Mouse (Mus musculus) hindbrain, embryonic 16.5 days (tissue): ENCODE results near the gene Gm49510. TPM values are rescaled to one million over a fixed set of nuclear protein-coding genes. Genes with fewer than 3 reads are reported as not detected.

Source experiments
- ATAC-seq: fragments of 200-750 bp; cut with Nextera tagmentation; 2 replicates; pipeline ENCODE4 v1.8.0; 2017; ENCODE audit warnings: moderate TSS enrichment, moderate library complexity
- H3K27ac ChIP-seq: fragments of 300-500 bp; sonication (generic); 2 replicates; pipeline ENCODE4 v1.5.1; 2014; ENCODE audit warnings: low read depth, mild to moderate bottlenecking, control low read depth, low read length, moderate library complexity
- H3K27me3 ChIP-seq: fragments of 300-500 bp; sonication (generic); replicated peaks from 2 replicates; pipeline ENCODE4 v1.6.1; 2014; ENCODE audit warnings: low read length; ENCODE audit not compliant: control insufficient read depth, insufficient read depth
- H3K36me3 ChIP-seq: fragments of 300-500 bp; sonication (generic); 2 replicates; pipeline ENCODE4 v1.6.1; 2014; ENCODE audit warnings: mild to moderate bottlenecking, low read length, moderate library complexity, mixed read lengths; ENCODE audit not compliant: control insufficient read depth, insufficient read depth
- H3K4me1 ChIP-seq: fragments of 300-500 bp; sonication (generic); 2 replicates; pipeline ENCODE4 v1.6.1; 2014; ENCODE audit warnings: low read depth, low read length; ENCODE audit not compliant: control insufficient read depth, insufficient read depth
- H3K4me2 ChIP-seq: fragments of 300-500 bp; sonication (generic); 2 replicates; pipeline ENCODE4 v1.6.1; 2014; ENCODE audit warnings: mild to moderate bottlenecking, low read length, control low read depth, moderate library complexity
- H3K4me3 ChIP-seq: fragments of 300-500 bp; sonication (generic); 2 replicates; pipeline ENCODE4 v1.5.1; 2014; ENCODE audit warnings: mild to moderate bottlenecking, low read length, control low read depth, moderate library complexity
- H3K9ac ChIP-seq: fragments of 300-500 bp; sonication (generic); 2 replicates; pipeline ENCODE4 v1.6.1; 2014; ENCODE audit warnings: low read depth, mild to moderate bottlenecking, control low read depth, low read length, moderate library complexity
- H3K9me3 ChIP-seq: fragments of 300-500 bp; sonication (generic); 2 replicates; pipeline ENCODE4 v1.6.1; 2014; ENCODE audit warnings: mild to moderate bottlenecking, low read length, moderate library complexity; ENCODE audit not compliant: control insufficient read depth
- WGBS: fragments of 180-500 bp; shearing (Covaris S2); extraction: QIAGEN DNeasy Blood & Tissue Kit; methylation state at CpG from one replicate; pipeline ENCODE4 v1.1.7; 2014; 5-methylcytosine and 5-hydroxymethylcytosine counted together
- polyA plus RNA-seq: library from polyadenylated mRNA; unstranded; fragments of >200 nt; fragmentation: Nextera tagmentation; extraction: Ambion mirVana; gene quantifications from 2 replicates; pipeline ENCODE4 v1.2.1, GENCODE M21; 2015

Gm49510 gene
- polyA plus RNA-seq, 1 experiment from 2014 or later: not detected

DNA sequence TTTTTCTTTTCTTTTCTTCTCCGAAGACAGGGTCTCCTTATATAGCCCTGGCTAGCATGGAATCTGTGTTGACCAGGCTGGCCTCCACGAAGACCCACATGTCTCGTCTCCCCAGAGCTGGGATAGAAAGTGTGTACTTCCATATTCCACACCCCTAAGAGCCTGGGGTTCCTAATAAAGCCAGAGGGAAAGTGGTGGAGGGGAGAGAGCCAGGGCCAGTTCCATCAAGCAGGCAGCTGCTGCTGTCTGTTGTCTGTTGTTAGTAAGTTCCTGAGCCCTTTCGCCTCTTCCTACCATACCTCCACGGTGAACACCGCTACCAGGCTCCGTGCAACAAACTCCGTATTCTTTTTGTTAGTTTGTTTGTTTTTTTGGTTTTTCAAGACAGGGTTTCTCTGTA, 29.1 kb downstream of the Gm49510 start:
- peak overlapping the region; percentile 9; the same call in 1 of the 2 replicates for H3K9ac ChIP-seq
- H3K9me3 ChIP-seq: no peaks in the 10 kb centered on the region
- peaks cover 6% of the 10 kb centered on the region for H3K27me3 ChIP-seq
- 49% methylated on average over 8 of the region's 8 CpGs for WGBS
- no peak overlapping the region for H3K4me3 ChIP-seq
- H3K4me2 ChIP-seq: peak overlapping the region; percentile 69
- H3K36me3 ChIP-seq: no peaks in the 10 kb centered on the region
- H3K4me1 ChIP-seq: peaks cover 19% of the 10 kb centered on the region
- ATAC-seq: no peak
- no peak overlapping the region for H3K27ac ChIP-seq

DNA sequence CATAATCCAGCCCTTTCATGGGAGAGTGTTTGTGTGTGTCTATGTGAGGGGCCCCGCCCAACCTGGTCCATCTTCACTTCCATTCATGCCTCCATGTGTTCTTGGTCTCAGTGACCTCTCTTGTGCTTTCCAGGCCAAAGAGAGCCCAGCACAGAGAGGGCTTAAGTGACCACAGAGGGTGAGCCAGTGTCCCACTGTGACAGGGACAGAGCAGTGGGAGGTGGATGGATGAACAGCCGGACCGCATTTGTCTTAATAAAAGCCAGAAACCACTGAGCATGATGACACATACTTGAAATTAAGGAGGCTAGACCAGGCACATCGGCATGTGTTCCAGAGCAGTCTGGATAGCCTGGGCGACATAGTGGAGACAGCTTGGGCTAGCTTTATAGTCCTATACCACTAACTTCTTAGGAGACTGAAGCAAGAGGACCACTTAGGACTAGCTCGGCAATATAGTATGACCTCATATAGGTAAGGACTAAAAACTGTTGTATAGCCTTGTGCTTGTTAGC, 30.8 kb downstream of the Gm49510 start:
- no peak overlapping the region for H3K4me3 ChIP-seq
- WGBS: 93% methylated on average over 6 of the region's 6 CpGs
- no peak overlapping the region for H3K27ac ChIP-seq
- ATAC-seq: no peak
- H3K36me3 ChIP-seq: no peaks in the 10 kb centered on the region
- no peak overlapping the region for H3K4me2 ChIP-seq
- H3K9ac ChIP-seq: no peak overlapping the region
- peaks cover 19% of the 10 kb centered on the region for H3K4me1 ChIP-seq
- H3K27me3 ChIP-seq: peaks cover 6% of the 10 kb centered on the region
- H3K9me3 ChIP-seq: no peaks in the 10 kb centered on the region

DNA sequence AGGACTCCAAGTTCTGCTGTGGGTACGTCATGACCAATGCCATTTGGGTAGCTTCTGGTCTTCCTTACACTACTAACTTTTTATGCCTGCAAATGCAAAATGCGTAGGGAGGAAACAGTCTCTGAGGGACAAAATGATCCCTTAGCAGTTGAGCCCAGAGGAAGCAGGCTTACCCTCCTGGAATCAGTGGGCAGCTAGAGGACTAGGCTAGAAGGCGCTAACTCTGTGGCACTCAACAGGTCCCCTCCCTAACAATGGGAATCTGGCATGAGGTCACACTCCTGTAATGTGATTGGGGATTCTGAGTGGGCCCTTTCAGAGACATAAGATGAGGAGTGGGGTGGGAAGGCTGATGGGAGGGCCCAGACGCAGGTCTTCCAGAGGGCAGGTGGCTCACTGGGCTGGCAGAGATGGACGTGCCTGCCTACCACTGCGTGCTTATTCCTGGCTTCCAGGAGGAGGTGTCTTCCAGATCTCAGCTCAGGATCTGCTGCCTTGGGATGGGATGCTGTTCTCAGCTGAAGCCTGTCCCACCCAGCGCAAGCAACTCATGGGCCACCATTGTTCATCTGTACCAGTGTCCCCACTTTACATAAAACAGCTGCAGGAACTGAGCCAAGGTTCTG, 31.4 kb downstream of the Gm49510 start:
- H3K9ac ChIP-seq: no peak overlapping the region
- 86% methylated on average over 7 of the region's 7 CpGs for WGBS
- no peak overlapping the region for H3K4me2 ChIP-seq
- no peak overlapping the region for H3K4me3 ChIP-seq
- H3K4me1 ChIP-seq: peaks cover 22% of the 10 kb centered on the region
- H3K27me3 ChIP-seq: peaks cover 6% of the 10 kb centered on the region
- no peaks in the 10 kb centered on the region for H3K36me3 ChIP-seq
- no peak overlapping the region for H3K27ac ChIP-seq
- ATAC-seq: no peak
- H3K9me3 ChIP-seq: no peaks in the 10 kb centered on the region

DNA sequence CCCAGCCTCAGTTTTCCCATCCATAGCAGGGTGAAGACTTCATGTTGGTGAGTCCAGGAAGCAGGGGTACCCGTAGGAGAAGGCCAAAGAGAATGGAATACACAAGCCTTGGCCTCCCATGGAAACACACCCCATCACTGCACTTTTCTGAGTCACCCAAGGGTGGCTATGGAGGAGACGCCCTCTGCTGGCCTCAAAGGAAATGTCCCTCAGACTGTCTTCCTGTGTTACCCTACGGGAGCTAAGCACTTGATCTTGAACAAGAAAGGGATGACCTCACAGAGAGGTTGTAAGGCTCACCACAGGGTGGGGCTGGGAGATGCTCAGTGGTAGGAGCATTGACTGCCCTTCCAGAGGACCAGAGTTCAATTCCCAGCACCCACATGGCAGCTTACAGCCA, 32.1 kb downstream of the Gm49510 start:
- peaks cover 6% of the 10 kb centered on the region for H3K27me3 ChIP-seq
- H3K4me3 ChIP-seq: no peak overlapping the region
- H3K4me1 ChIP-seq: peaks cover 20% of the 10 kb centered on the region
- H3K36me3 ChIP-seq: no peaks in the 10 kb centered on the region
- no peaks in the 10 kb centered on the region for H3K9me3 ChIP-seq
- no peak overlapping the region for H3K27ac ChIP-seq
- no peak overlapping the region for H3K9ac ChIP-seq
- ATAC-seq: no peak
- H3K4me2 ChIP-seq: no peak overlapping the region
- WGBS: 32% methylated on average over 3 of the region's 3 CpGs

DNA sequence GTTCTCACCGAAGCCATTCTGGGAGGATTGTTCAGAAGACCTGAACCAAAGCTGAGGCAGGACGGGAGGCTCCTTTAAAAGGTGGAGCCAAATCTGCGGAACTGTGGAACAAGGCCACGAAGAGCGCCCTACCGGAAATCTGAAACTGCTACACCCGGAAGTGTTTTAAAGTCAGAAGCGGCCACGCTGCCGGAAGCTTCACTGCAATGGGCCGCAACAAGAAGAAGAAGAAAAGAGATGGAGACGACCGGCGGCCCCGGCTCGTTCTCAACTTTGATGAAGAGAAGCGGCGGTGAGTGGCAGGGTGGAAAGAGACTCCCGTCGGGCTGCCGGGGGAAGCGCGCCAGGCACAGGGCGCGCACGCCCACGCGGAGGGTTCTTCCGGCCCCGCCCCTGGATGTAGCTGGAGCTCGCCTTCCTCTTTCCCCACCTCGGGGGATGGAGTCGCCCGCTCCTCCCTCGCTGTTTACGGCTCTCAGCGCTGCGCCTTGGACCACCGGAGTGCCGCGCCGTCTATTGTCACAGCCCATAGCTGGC, 35.4 kb downstream of the Gm49510 start, which contains the start of gene Nol12:
Gene Nol12 (plus strand): TSS at position 150 of the 537 bp plus-strand sequence.
- H3K36me3 ChIP-seq: peaks cover 7% of the 10 kb centered on the region; the same call in 1 of the 2 replicates
- H3K27ac ChIP-seq: peak within 1 kb of the TSS; percentile 83
- under 1% methylated on average over 42 of the region's 42 CpGs for WGBS
- no peaks in the 10 kb centered on the region for H3K27me3 ChIP-seq
- H3K9ac ChIP-seq: peak within 1 kb of the TSS; percentile 78
- H3K4me1 ChIP-seq: peaks cover 13% of the 10 kb centered on the region
- peak; percentile 94 for ATAC-seq
- H3K4me3 ChIP-seq: peak within 1 kb of the TSS; percentile 81
- H3K9me3 ChIP-seq: no peaks in the 10 kb centered on the region
- H3K4me2 ChIP-seq: peak within 1 kb of the TSS; percentile 66

DNA sequence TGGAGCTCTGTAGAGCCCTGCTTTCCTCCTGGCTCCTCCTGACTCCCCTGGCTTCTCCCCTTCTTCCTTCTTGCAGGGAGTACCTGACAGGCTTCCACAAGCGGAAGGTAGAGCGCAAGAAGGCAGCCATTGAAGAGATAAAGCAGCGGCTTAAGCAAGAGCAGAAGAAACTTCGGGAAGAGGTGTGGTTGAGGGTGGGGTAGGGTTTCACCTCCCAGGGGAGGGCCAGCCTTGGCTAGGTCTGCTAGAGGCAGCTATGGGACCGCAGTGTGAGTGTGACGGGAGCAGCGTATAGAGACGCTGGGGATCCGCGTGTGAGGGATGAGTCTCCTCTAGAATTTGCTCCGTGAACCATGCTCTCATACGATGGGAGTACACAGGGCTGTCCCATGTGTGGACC, 36.9 kb downstream of the Gm49510 start:
- H3K27me3 ChIP-seq: no peaks in the 10 kb centered on the region
- no peak overlapping the region for H3K27ac ChIP-seq
- WGBS: 90% methylated on average over 12 of the region's 12 CpGs
- H3K36me3 ChIP-seq: peaks cover 14% of the 10 kb centered on the region; the same call in 1 of the 2 replicates
- no peak overlapping the region for H3K4me3 ChIP-seq
- no peak overlapping the region; the same call in 1 of the 2 replicates for H3K9ac ChIP-seq
- H3K4me1 ChIP-seq: peaks cover 13% of the 10 kb centered on the region
- no peak overlapping the region for H3K4me2 ChIP-seq
- no peak for ATAC-seq
- H3K9me3 ChIP-seq: no peaks in the 10 kb centered on the region

DNA sequence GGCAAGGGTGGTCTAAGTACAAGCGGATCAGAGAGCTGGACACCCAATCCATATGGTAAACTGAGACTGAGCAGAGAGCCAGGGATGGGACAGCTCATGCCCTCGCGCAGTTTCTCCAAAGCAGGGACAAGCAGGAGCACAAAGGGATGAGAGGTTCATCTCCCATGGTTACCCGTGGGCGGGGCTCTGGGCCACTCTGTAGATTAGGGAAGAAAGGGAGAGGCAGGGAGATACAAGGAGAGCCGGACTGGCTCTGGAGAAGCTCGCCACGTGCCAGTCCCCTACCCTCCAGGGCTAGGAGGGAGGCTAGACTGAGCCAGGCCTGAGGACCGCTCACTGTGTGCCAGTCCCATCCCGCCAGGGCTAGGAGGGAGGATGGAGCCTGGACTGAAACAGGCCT, 37.8 kb downstream of the Gm49510 start:
- H3K27me3 ChIP-seq: no peaks in the 10 kb centered on the region
- no peak for ATAC-seq
- no peak overlapping the region for H3K4me2 ChIP-seq
- H3K4me1 ChIP-seq: peaks cover 13% of the 10 kb centered on the region
- H3K36me3 ChIP-seq: peaks cover 16% of the 10 kb centered on the region; the same call in 1 of the 2 replicates
- no peaks in the 10 kb centered on the region for H3K9me3 ChIP-seq
- no peak overlapping the region for H3K27ac ChIP-seq
- WGBS: 77% methylated on average over 10 of the region's 10 CpGs
- H3K9ac ChIP-seq: no peak overlapping the region
- H3K4me3 ChIP-seq: no peak overlapping the region

DNA sequence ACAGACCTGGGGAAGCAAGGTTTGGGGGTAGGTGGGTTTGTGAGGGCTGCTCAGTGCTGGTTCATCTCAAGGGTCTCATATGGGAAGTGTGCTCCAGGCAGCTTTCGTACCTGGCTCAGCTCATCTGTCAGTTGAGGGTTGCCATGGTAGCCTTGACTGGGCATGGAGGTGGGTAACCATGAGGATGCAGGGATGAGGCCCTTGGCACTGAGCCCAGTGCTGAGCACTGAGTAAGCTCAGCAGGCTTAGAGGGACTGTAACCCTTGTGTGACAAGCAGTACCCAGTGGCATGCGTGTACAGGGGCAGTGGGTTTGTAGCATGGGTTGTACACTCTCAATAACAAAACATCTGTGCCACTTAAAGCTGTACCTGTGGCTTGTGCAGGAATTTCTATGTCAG, 38.5 kb downstream of the Gm49510 start:
- ATAC-seq: no peak
- Histone ChIP-seq H3K9me3 (no peaks in the 10 kb centered on the region), H3K4me3 (no peak overlapping the region), H3K4me1 (peaks cover 18% of the 10 kb centered on the region), H3K9ac (no peak overlapping the region), H3K27me3 (no peaks in the 10 kb centered on the region), H3K27ac (no peak overlapping the region), H3K36me3 (peaks cover 16% of the 10 kb centered on the region; the same call in 1 of the 2 replicates), H3K4me2 (no peak overlapping the region)
- WGBS: 40% methylated on average over 2 of the region's 2 CpGs

DNA sequence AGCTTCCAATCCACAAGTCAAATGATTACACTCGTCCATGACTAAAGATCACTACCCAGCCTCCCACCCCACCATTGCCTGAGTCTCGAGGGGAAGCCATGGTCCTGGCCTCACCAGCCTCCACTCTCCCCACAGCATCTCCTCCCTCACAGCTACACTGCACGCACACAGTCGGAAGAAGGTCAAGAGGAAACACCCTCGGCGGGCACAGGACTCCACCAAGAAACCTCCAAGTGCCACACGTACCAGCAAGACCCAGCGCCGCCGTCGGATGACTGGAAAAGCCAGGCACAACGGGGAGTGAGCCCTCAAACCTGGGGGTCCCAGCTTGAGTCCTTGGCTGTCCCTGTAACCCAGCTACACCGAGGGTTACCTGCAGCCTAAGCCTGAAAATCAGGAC, 40.9 kb downstream of the Gm49510 start:
- no peak overlapping the region for H3K27ac ChIP-seq
- 92% methylated on average over 13 of the region's 13 CpGs for WGBS
- peaks cover 18% of the 10 kb centered on the region for H3K4me1 ChIP-seq
- H3K9ac ChIP-seq: no peak overlapping the region
- no peak overlapping the region for H3K4me2 ChIP-seq
- ATAC-seq: no peak
- no peak overlapping the region for H3K4me3 ChIP-seq
- peaks cover 16% of the 10 kb centered on the region; the same call in 1 of the 2 replicates for H3K36me3 ChIP-seq
- no peaks in the 10 kb centered on the region for H3K9me3 ChIP-seq
- no peaks in the 10 kb centered on the region for H3K27me3 ChIP-seq
